Mouse (Mus musculus) forebrain, embryonic 10.5 days (tissue): ENCODE measurements around the gene Gabrb1. TPM values are rescaled to one million over a fixed set of nuclear protein-coding genes. Genes with fewer than 3 reads are reported as not detected.
"Not testable (repeated sequence)": the region's sequence is repeated elsewhere in the genome, so short reads cannot be mapped to it uniquely, and the experiment has no call there.

Source experiments
- DNase-seq: peaks from one replicate; pipeline ENCODE4 v3.0.0-alpha.2; 2017; ENCODE audit warnings: low spot score; ENCODE audit errors: extremely low spot score
- H3K27ac ChIP-seq: fragments of 300-500 bp; sonication (generic); 2 replicates; pipeline ENCODE4 v1.5.1; 2016; ENCODE audit warnings: mild to moderate bottlenecking
- H3K27me3 ChIP-seq: fragments of 300-500 bp; sonication (generic); 2 replicates; pipeline ENCODE4 v1.6.1; 2016; ENCODE audit warnings: mild to moderate bottlenecking; ENCODE audit not compliant: poor library complexity, severe bottlenecking
- H3K36me3 ChIP-seq: fragments of 300-500 bp; sonication (generic); replicated peaks from 2 replicates; pipeline ENCODE4 v1.6.1; 2016; ENCODE audit warnings: mild to moderate bottlenecking, moderate library complexity
- H3K4me1 ChIP-seq: fragments of 300-500 bp; sonication (generic); 2 replicates; pipeline ENCODE4 v1.6.1; 2016
- H3K4me3 ChIP-seq: fragments of 300-500 bp; sonication (generic); 2 replicates; pipeline ENCODE4 v1.5.1; 2016; ENCODE audit warnings: mild to moderate bottlenecking, moderate library complexity
- H3K9me3 ChIP-seq: fragments of 300-500 bp; sonication (generic); 2 replicates; pipeline ENCODE4 v1.6.1; 2016; ENCODE audit warnings: mild to moderate bottlenecking, moderate library complexity
- WGBS: fragments of 180-500 bp; shearing (Covaris S2); methylation state at CpG from one replicate; pipeline ENCODE4 v1.1.7; 2016; 5-methylcytosine and 5-hydroxymethylcytosine counted together
- polyA plus RNA-seq: library from polyadenylated mRNA; unstranded; fragments of >200 nt; fragmentation: Nextera tagmentation; extraction: Ambion mirVana; gene quantifications from 2 replicates; pipeline ENCODE4 v1.2.1, GENCODE M21; 2016

Gabrb1 gene
- polyA plus RNA-seq, 1 experiment from 2014 or later: 0.25 TPM

- Histone ChIP-seq H3K27ac (no peak overlapping the region), H3K9me3 (no peaks in the 10 kb centered on the region), H3K36me3 (no peaks in the 10 kb centered on the region), H3K4me3 (no peak overlapping the region), H3K27me3 (no peaks in the 10 kb centered on the region), H3K4me1 (no peaks in the 10 kb centered on the region)
- WGBS: 71% methylated on average over 1 of the region's 1 CpGs
- no peak for DNase-seq
Observed at GRCm38 (mm10) chr5:72086518-72086917, 428.6 kb downstream of the Gabrb1 start.

- Histone ChIP-seq H3K36me3 (no peaks in the 10 kb centered on the region), H3K27me3 (no peaks in the 10 kb centered on the region), H3K4me3 (no peak overlapping the region), H3K27ac (no peak overlapping the region), H3K9me3 (no peaks in the 10 kb centered on the region), H3K4me1 (no peaks in the 10 kb centered on the region)
- no peak for DNase-seq
- 70% methylated on average over 7 of the region's 7 CpGs for WGBS
Observed at GRCm38 (mm10) chr5:72094582-72094981, 436.7 kb downstream of the Gabrb1 start.

- Histone ChIP-seq H3K9me3 (no peaks in the 10 kb centered on the region), H3K4me3 (no peak overlapping the region), H3K27ac (no peak overlapping the region), H3K36me3 (no peaks in the 10 kb centered on the region), H3K4me1 (no peaks in the 10 kb centered on the region), H3K27me3 (no peaks in the 10 kb centered on the region)
- DNase-seq: no peak
- whole genome bisulfite sequencing: 95% methylated on average over 2 of the region's 2 CpGs
Observed at GRCm38 (mm10) chr5:72095015-72095414, 437.1 kb downstream of the Gabrb1 start.

GRCm38 (mm10) chr5:72104274-72104921 is 446.5 kb downstream of the Gabrb1 start:
- no peak for DNase-seq
- H3K27me3 ChIP-seq: no peaks in the 10 kb centered on the region
- no peaks in the 10 kb centered on the region for H3K36me3 ChIP-seq
- WGBS: 76% methylated on average over 7 of the region's 7 CpGs
- H3K4me1 ChIP-seq: peaks cover 4% of the 10 kb centered on the region; the same call in 1 of the 2 replicates
- H3K4me3 ChIP-seq: no peak overlapping the region
- no peak overlapping the region for H3K27ac ChIP-seq
- H3K9me3 ChIP-seq: no peaks in the 10 kb centered on the region

GRCm38 (mm10) chr5:72122414-72123037 is 464.6 kb downstream of the Gabrb1 start:
- no peak overlapping the region for H3K27ac ChIP-seq
- no peak for DNase-seq
- WGBS: 94% methylated on average over 6 of the region's 6 CpGs
- no peaks in the 10 kb centered on the region for H3K4me1 ChIP-seq
- no peak overlapping the region for H3K4me3 ChIP-seq
- H3K27me3 ChIP-seq: no peaks in the 10 kb centered on the region
- no peaks in the 10 kb centered on the region for H3K36me3 ChIP-seq
- no peaks in the 10 kb centered on the region for H3K9me3 ChIP-seq

- H3K9me3 ChIP-seq: no peaks in the 10 kb centered on the region
- no peak overlapping the region for H3K4me3 ChIP-seq
- no peaks in the 10 kb centered on the region for H3K36me3 ChIP-seq
- H3K27me3 ChIP-seq: no peaks in the 10 kb centered on the region
- no peaks in the 10 kb centered on the region for H3K4me1 ChIP-seq
- no peak for DNase-seq
- no peak overlapping the region for H3K27ac ChIP-seq
- 90% methylated on average over 4 of the region's 4 CpGs for whole genome bisulfite sequencing
Observed at GRCm38 (mm10) chr5:72126681-72127080, 468.8 kb downstream of the Gabrb1 start.

- Histone ChIP-seq H3K4me1 (no peaks in the 10 kb centered on the region), H3K9me3 (no peaks in the 10 kb centered on the region), H3K36me3 (no peaks in the 10 kb centered on the region), H3K27ac (no peak overlapping the region), H3K4me3 (no peak overlapping the region), H3K27me3 (no peaks in the 10 kb centered on the region)
- no peak for DNase-seq
- 71% methylated on average over 2 of the region's 2 CpGs for WGBS
Observed at GRCm38 (mm10) chr5:72133906-72134305, 476.0 kb downstream of the Gabrb1 start.

- 89% methylated on average over 7 of the region's 7 CpGs for WGBS
Observed at GRCm38 (mm10) chr5:72138256-72138655, 480.3 kb downstream of the Gabrb1 start.

GRCm38 (mm10) chr5:72139619-72140018 is 481.7 kb downstream of the Gabrb1 start:
- no peaks in the 10 kb centered on the region for H3K4me1 ChIP-seq
- no peak overlapping the region for H3K27ac ChIP-seq
- DNase-seq: no peak
- no peaks in the 10 kb centered on the region for H3K27me3 ChIP-seq
- 91% methylated on average over 1 of the region's 1 CpGs for WGBS
- no peak overlapping the region for H3K4me3 ChIP-seq
- H3K36me3 ChIP-seq: no peaks in the 10 kb centered on the region
- H3K9me3 ChIP-seq: no peaks in the 10 kb centered on the region

More at GRCm38 (mm10) chr5:72138256-72138655, 480.3 kb downstream of the Gabrb1 start:
- Histone ChIP-seq H3K27ac (no peak overlapping the region), H3K27me3 (no peaks in the 10 kb centered on the region), H3K4me1 (no peaks in the 10 kb centered on the region), H3K4me3 (no peak overlapping the region), H3K36me3 (no peaks in the 10 kb centered on the region), H3K9me3 (no peaks in the 10 kb centered on the region)
- DNase-seq: no peak

GRCm38 (mm10) chr5:72148679-72149078 is 490.8 kb downstream of the Gabrb1 start:
- H3K27me3 ChIP-seq: no peaks in the 10 kb centered on the region
- WGBS: 68% methylated on average over 5 of the region's 5 CpGs
- peaks cover 10% of the 10 kb centered on the region for H3K4me1 ChIP-seq
- H3K4me3 ChIP-seq: no peak overlapping the region
- H3K27ac ChIP-seq: no peak overlapping the region
- no peaks in the 10 kb centered on the region for H3K9me3 ChIP-seq
- no peaks in the 10 kb centered on the region for H3K36me3 ChIP-seq
- no peak for DNase-seq

GRCm38 (mm10) chr5:72150870-72151269 is 493.0 kb downstream of the Gabrb1 start:
- H3K4me1 ChIP-seq: peaks cover 10% of the 10 kb centered on the region
- no peaks in the 10 kb centered on the region for H3K27me3 ChIP-seq
- no peaks in the 10 kb centered on the region for H3K9me3 ChIP-seq
- WGBS: 93% methylated on average over 5 of the region's 5 CpGs
- no peak for DNase-seq
- peaks cover 10% of the 10 kb centered on the region for H3K36me3 ChIP-seq
- no peak overlapping the region for H3K27ac ChIP-seq
- H3K4me3 ChIP-seq: no peak overlapping the region

- WGBS: 79% methylated on average over 3 of the region's 3 CpGs
- not testable (repeated sequence) for H3K9me3 ChIP-seq, H3K27ac ChIP-seq, DNase-seq, H3K27me3 ChIP-seq, H3K4me1 ChIP-seq, H3K4me3 ChIP-seq
- H3K36me3 ChIP-seq: peaks cover 54% of the 10 kb centered on the region
Observed at GRCm38 (mm10) chr5:72155686-72156085, 497.8 kb downstream of the Gabrb1 start.

- 95% methylated on average over 5 of the region's 5 CpGs for WGBS
- H3K36me3 ChIP-seq: peaks cover 63% of the 10 kb centered on the region
- no peak overlapping the region for H3K27ac ChIP-seq
- no peaks in the 10 kb centered on the region for H3K27me3 ChIP-seq
- H3K4me1 ChIP-seq: no peaks in the 10 kb centered on the region
- DNase-seq: no peak
- H3K4me3 ChIP-seq: no peak overlapping the region
- no peaks in the 10 kb centered on the region for H3K9me3 ChIP-seq
Observed at GRCm38 (mm10) chr5:72156598-72156997, 498.7 kb downstream of the Gabrb1 start.
